Mouse (Mus musculus) thymus, postnatal 36 days (tissue): ENCODE results near the gene Gm32802.
"Not testable (repeated sequence)": the region's sequence is repeated elsewhere in the genome, so short reads cannot be mapped to it uniquely, and the experiment has no call there.

Experiments
- DNase-seq, 2 experiments: peaks; one replicate each; pipeline ENCODE4 v3.0.0; 2022; ENCODE audit warnings: mixed read lengths in 2 of 2

Gene Gm32802

DNA sequence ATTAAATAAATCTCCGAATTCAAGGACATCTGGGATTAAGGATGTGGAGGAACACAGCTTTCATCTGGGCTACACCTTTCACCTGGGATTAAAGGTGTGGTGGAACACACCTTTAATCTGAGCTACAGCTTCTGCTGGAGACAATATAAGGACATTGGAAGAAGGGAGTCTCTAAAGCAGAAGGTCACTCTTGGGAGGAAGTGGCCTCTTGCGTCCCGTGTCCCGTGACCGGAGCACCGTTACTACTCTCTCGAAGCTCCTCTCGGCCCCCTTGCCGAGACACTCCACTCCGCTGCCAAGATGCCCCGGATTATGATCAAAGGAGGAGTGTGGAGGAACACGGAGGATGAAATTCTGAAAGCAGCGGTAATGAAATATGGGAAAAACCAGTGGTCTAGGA lies at the start of gene Gm32802:
TSS of gene Gm32802 (plus strand) at position 301 of the 400 bp plus-strand sequence.
- not testable (repeated sequence) for DNase-seq

DNA sequence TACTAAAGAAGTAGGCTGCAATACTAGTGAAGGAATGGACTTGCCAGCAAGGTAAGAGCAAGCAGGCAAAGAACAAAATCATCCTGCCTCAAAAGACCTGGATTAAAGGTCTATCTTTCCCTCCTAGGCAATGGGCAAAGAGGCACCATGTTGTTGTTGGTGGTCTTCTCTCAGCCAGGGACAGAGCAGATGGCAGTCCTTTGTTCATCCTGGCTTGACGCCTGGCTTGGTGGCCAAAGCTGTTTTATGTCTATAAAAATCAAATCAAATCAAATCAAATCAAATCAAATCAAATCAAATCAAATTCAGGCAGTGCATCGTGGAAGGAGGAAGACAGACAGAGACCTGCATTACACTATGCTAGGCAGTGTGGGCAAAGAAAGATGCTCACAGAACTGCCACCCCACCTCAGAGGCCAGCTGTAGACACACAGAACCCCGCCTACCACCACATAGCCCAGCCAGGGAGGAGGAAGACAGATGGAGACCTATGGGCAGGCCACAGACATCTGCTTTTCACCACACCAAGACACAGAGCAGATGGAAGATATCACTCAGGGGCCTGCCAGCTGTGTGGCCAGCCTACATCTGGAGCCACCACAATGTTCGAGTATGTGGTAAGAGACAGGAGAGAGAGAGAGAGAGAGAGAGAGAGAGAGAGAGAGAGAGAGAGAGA lies 42.6 kb upstream of the Gm32802 start:
- not testable (repeated sequence) for DNase-seq

GRCm38 (mm10) chr10:118227629-118228028 lies 30.9 kb upstream of the Gm32802 start:
- DNase-seq: not testable (repeated sequence)

- DNase-seq: not testable (repeated sequence)
These were observed 25.9 kb upstream of the Gm32802 start for GRCm38 (mm10) chr10:118232607-118233006.

- not testable (repeated sequence) for DNase-seq
These were observed 17.8 kb upstream of the Gm32802 start, which contains the start of gene Gm32717 for GRCm38 (mm10) chr10:118240680-118241079. Gm32717 (minus strand) TSS chr10:118240780.

GRCm38 (mm10) chr10:118249006-118249595 lies 9.4 kb upstream of the Gm32802 start:
- not testable (repeated sequence) for DNase-seq

DNA sequence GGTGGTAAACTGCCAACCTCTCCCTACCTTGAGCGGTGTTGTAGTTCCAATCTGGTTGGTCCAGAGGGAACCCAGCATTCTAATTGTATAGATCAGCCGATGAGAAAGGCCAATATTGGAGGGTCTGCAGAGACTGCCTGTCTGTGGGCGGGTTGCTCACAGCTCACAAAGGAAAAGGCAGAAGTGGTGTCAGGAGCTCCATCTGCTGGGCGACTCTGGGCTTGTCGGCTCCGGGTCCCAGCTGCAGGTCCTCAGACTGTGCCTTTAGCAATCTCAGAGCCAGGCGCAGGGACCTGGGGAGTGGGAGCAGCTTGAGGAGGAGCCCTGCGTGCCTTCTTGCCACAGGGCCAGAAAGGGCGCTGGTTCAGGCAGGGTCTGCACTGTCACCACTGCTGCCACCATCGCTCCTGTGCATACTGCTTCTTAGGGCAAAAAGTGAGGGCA lies 7.6 kb upstream of the Gm32802 start:
- peak; percentile 33 to 40 for DNase-seq

- not testable (repeated sequence) for DNase-seq
These were observed 10.3 kb downstream of the Gm32802 start for GRCm38 (mm10) chr10:118268812-118269211.

- DNase-seq: not testable (repeated sequence)
These were observed 12.9 kb downstream of the Gm32802 start for GRCm38 (mm10) chr10:118271416-118271815.

DNA sequence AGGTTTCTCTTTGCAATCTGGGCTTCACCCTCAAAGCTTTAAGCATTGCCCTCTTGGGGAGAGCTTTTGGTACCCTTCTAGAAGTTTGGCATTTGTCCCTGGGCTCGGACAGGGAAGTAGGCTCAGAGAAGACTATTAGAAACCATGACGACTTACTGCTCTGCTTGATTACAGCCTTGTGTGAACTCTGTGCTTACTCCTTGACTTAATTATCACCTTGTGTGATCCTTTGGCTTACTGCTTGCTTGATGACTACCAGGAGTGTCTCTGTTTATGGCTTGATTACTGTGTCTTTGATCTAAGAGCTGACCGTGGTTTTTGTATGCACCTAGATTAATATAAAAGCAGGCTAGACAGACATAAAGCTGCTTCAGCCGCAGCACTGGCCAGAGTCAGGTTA lies 19.6 kb downstream of the Gm32802 start:
- DNase-seq: not testable (repeated sequence)

DNA sequence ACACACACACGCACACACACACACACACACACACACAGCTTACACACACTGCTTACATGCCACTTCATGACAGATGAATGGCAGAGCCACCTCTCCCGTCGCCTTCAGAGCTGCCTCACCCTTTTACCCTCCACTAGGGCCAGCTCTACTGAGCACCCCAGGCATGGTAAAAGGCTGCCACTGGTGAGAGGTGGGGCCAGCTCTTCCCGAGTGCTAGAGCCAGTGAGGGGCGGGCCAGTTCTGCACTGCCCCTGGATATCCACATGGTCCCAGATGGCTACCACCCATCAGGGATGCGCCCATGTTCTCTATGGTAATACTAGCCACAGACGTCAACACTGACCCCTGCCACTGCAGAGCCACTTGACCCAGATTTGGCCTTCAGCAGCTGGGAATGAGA lies 24.1 kb downstream of the Gm32802 start:
- DNase-seq: not testable (repeated sequence)

DNA sequence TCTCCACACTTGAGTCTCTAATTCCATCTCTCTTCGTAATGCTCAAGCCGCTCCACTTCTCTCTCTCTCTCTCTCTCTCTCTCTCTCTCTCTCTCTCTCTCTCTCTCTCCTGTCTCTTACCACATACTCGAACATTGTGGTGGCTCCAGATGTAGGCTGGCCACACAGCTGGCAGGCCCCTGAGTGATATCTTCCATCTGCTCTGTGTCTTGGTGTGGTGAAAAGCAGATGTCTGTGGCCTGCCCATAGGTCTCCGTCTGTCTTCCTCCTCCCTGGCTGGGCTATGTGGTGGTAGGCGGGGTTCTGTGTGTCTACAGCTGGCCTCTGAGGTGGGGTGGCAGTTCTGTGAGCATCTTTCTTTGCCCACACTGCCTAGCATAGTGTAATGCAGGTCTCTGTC lies 24.5 kb downstream of the Gm32802 start:
- DNase-seq: not testable (repeated sequence)

- no peak for DNase-seq
These were observed 36.5 kb downstream of the Gm32802 start, which contains the start of gene Iltifb for GRCm38 (mm10) chr10:118294938-118295337. Iltifb (minus strand) TSS chr10:118295038.

GRCm38 (mm10) chr10:118302133-118302532 lies 43.6 kb downstream of the Gm32802 start:
- not testable (repeated sequence) for DNase-seq
